Mouse (Mus musculus) heart, postnatal 4 days (tissue): ENCODE results near the gene Tmem132c. TPM values are rescaled to one million over a fixed set of nuclear protein-coding genes. Genes with fewer than 3 reads are reported as not detected.

ENCODE experiments used
- DNase-seq: peaks from one replicate; pipeline ENCODE4 v3.0.0; 2021
- total RNA-seq, 2 experiments: library from RNA; stranded (reverse); gene quantifications; 2 replicates each; pipeline ENCODE4 v1.2.3; 2021

The Tmem132c gene
- under 1 TPM; 0.47 to 0.52 TPM for total RNA-seq

DNA sequence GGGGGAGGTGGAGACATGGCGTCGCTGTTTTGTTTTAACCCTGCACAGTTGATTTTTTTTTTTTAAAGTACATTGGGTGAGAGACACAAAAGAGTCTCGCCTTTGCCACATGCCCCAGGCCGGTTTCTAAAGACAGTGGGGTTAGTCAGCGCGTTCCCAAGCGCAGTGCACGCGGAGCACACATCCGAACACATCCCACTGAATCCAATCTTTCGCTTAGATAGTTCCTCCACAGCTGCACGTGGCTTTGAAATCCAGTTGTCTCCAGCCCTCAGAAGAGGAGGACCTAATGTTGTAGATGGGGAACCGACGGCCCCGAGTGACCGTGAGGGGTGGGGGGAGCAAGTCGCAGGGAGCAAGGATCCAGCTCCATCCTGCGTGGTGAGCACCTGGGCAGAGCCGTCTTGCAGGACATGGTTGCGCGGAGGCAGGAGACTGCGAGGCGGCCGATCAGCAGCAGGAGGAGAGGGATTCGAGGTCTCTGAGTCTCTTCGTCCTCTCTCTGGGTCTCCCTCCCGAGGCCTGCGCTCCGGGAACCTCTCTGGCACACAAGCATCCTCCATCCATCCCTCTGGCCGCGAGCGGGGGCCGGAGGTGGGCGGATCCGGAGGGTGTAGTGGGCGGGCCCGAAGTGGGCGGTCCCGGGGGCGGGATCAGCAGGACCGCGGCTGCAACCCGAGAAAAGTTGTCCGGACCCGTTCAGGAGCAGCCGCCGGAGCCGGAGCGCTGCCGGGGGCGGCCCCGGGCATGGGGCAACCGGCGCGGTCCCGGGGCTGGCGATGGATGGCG, at the start of gene Tmem132c:
Tmem132c (plus strand) TSS at position 673 of the 789 bp plus-strand sequence.
- DNase-seq = peak; percentile 73

DNA sequence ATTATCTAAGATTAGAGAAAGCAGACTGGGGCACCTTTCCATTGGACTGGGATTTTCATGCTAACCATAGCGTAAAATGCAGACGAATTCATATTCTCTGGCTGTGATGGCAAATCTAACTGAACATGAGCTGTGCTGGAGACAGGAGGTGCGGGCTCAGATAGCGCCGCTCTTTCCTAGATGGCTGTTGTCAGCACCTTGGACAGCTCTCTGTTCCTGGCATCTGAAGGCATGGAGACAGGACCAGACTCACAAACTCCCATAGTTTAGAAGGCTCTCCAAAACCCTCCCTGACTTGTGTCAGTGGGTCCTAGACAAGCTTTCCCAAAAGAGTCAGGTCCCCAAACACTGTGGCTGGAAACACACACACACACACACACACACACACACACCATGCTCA, 49.7 kb upstream of the Tmem132c start:
- DNase-seq = peak; percentile 69

DNA sequence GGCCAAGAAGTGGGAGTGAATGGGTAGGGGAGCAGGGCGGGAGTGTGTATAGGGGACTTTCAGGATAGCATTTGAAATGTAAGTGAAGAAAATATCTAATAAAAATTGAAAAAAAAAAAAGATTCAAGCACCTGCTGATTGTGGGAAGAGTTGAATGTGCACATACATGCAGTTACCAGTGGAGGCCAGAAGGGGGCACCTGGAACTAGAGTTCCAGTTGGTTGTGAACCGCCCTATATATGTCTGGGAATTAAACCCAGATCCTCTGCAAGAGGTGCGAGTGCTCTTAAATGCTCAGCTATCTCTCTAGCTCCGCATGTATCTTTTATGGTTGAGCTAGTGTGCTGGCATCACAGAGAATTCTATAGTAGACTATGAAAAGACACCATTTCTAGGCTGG, 42.8 kb upstream of the Tmem132c start:
- DNase-seq = no peak

DNA sequence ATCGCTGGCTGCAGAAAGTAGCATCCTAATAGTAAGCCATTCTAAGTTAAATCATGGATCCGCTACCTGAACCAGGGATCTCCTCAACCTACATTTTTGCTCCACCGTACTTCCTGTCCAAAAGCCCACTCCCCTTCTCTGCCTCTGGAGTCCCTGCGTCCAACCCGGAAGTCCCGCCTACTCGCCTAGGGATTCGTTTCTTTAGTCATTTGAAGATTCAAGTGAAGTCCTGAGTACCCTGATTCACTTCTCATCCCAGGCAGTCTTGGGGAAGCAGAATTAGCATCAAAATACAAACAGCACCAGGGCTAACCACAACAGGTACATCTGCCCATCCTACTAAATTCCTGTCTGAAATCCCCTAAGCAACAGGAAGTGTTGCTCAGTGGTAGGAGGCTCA, 36.7 kb upstream of the Tmem132c start:
- no peak for DNase-seq

DNA sequence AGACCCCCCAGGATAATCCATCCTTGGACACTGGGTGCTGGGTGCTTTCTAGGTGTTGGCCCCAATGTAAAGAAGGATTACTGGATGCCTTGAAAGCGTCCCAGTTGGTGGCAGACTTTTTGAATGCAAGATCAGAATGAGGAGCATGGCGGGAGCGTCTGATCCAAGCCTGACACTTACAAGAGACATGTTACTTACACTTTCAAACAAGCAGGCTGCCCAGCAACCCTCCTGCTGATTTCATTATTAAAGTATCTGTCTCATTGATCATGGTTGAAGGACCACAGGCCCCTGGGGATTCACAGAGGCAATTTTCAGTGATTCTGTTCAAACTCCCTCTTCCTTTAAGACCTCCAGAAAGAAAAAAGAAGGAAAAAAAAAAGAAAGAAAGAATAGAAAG, 25.2 kb upstream of the Tmem132c start:
- no peak for DNase-seq

DNA sequence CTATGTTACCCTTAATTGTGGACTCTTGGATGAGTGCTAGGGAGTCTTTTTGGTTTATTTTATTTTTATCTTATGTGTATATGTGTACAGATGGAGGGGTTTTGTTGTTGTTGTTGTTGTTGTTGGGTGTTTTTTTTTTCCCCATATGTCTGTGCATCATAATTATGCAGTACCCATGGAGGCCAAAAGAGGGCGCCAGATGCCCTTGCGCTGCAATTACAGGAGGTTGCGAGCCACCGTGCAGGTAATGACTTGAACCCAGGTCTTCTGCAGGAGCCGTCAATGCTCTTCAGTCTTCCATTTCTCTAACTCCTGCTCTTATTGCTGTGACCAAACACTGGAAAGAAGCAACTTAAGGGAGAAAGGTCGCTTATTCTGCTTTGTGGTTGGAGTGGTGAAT, 23.9 kb upstream of the Tmem132c start:
- no peak for DNase-seq

DNA sequence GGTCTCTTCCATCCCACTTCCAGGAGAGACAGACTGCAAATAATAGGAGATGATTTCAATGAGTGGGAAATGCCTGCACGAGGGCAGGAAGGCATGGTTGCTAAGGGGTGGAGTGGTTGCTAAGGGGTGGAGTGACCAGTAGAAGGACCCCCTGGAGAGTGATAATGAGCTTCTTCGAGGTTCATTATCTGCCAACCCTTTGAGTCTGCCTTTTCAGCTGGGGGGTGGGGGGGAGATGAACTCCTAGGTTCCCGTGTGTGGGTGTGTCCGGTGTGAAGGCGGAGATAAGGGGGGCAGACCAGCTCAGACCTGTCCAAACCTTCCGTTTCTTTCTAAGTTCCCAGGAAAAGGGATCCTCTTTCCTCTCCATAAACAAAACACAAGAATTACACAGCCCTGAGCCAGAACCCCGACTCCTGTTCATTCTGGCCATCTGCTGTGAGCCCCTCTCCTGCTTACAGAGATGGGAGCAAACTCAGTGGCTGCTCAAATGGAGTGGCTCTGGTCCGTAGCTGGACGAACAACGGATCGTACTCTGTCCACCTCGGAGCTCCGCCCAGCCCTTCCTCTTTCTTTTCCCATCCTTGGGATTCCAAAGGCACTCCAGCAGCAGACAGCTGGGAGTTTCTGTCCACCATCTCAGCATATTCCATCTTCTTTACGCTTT, 13.5 kb upstream of the Tmem132c start:
- no peak for DNase-seq

DNA sequence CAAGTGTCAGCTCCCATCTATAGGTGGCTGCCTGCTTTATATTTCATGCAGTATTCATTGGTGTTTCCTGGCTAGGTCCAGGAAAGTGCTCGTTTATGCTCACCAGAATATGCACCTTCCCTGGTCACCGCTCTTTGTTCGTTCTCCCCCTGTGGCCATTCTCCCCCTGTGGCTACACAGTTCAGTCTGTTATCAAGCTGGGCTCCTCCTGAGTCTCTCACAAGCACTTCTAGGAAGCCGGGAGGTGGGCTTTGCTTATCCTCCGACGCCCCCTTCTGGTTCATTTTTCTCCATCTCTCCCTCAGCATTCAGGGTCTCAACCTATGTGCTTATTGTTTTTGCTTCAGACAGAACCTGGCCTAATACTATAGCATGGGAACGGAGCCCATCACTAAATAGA, 6.9 kb upstream of the Tmem132c start:
- no peak for DNase-seq

DNA sequence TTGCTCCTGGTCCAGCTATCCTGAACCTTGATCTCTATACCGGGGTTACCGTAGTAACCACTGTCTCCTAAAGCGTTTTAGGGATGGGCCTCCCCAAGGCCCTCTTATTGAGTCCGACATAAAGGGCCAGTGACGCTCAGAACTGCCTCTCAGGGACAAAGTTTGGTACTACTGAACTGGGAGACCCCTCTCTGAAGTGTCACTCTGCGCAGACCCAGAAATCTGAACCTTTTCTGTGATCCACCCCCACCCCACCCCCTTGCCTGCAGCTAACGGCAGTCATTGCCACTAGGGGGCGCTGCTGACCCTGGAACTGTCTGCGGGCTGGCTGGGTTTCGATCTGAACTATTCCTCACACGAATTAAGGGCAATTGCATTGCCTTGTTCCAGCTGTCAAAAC, 6.4 kb upstream of the Tmem132c start:
- peak; percentile 82 for DNase-seq

DNA sequence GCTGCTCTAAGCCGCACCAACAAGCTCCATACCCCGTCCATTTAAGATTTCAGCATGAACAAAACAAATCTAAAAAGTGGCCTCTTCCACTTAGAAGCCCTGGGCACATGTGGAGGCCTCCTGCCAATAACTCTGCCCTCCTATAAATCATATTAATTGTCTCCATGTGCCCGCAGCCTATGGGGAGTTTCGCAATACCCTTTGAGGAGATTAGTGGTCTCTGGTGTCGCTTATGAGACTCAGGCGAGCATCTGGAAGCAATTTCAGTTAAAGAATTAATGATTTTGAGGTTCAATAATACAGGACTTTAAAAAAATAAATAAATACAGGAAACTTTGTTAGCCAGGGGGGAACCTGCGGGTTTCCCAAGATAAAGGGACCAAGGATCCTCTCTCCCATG, 1.9 kb upstream of the Tmem132c start:
- DNase-seq = no peak

DNA sequence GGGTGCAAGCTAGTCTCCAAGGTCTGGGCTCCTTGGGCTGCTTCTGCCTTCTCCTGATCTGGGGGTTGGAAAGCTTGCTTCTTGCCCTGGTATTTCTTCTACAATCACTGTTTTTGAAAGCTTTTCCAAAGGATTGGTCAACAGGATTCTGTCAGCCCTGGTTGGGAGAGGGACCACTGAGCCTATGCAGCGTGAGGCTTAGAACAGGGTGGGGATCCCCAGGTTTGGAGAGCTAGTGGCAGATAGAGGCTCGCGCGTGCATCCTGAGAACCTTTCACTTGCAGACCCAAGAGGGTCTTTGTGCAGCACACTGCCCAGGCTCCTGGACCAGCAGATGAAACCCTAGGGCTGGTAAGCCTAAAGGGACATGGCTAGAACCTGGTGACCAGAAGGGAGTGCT, 962 bp upstream of the Tmem132c start:
- no peak for DNase-seq

DNA sequence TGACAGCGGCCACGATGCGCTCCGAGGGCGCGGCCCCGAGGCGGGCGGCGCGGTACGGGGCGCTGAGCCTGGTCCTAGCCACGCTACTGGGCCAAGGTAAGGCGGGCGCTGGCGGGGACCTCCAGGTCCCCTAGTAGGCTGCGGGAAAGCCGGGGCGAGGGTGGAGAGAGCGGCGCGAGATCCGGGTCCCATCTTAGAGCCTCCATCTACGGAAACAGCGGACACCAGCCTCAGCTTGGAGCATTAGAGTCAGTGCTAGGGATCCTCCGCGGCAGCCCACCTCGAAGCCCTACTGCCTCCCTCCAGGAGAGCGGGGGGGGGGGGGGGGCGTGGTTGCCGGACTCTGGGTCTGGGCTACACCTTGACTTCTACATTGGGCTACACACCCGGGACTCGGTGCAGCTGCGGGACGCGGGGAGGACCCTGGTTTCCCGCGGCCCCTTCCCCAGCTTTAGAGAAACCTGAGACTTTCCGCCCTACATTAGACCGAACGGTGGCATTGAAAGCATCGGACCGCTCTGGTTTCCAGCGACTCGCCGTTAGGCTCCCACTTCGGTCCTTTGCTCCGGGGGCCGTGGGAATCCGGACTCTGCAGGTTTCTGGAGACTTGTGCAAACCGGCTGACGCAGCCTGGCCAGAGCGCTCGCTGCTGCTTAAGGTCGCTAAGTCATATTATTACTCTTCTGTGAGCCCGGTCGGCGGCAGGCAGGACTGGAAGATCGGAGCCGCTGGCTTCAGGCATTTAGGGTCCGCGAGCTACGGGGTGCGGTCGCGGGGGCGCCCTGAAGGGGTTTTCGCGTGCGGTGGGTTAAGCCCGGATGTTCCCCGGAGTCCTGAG, 536 bp downstream of the Tmem132c start:
- no peak for DNase-seq

DNA sequence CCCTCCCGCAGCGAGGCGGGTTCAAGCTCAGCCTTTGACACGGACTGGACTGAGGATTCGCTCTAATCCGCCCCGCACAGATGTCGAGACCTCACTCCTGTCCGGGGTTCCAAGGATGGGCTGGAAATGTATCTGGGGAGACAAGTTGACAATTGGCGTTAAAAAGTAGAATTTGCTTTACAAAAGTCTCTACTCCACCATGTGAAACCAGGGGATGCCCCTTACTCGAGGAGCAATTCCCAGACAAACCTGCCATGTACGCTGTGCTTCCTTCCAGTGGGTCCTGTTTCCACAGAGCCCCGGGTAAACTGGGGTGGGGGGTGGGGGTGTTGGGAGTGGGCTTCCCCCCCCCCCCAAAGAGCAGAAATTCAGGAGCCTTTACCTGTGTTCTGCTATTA, 1.2 kb downstream of the Tmem132c start:
- no peak for DNase-seq

DNA sequence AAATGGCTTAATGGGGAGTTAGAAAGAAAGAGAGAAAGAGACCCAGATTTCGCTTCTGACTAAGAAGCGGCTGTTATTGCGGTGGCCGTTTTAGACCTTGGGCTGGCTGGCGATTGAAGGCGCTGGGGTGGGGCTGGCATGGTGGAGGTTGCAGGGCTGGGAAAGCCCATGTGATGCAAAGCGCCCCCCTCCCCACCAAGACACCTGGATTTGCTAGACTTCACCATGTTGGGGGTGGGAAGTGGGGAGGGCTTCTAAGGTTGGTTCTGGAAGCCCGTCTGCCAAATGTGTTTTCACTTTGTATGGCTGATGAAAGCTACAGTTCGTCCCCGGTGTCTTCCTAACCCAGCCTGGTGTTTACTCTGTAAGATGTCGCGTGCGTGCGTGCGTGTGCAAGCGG, 1.6 kb downstream of the Tmem132c start:
- DNase-seq = no peak

DNA sequence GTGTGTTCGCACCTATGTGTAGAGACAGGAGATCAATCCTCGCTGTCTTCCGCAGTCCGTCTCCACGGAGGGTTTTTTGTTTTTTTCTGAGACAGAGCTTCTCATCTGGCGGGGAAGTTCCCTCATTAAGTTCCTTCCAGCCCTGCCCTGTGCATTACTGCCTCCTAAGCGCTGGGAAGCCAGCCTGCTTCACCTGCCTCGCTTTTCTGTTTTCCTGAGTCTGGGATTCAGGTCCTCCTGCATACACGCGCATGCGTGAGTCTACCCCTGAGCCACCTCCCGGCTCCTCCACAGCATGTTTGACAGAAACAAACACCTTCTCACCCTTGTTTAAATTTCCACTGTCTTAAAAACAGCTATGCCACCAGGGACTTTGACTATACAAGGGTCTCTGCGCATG, 2.0 kb downstream of the Tmem132c start:
- DNase-seq = no peak

DNA sequence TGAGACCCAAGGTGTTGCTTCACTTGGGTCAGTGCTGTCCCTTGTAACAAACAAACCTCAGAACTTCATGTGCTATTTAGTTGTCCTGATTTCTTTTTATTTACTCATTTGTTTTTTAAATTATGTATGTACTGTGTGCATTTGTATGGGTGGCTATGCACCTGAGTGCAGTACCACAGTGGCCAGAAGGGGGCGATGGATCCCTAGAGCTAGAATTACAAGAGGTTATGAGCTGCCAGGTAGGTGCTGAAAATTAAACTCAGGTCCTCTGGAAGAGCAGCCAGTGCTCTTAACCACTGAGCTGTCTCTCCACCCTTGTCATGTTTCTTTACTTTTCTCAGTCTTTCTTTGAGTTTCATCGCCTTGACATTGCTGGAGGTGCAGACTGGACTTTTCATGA, 11.7 kb downstream of the Tmem132c start:
- no peak for DNase-seq

DNA sequence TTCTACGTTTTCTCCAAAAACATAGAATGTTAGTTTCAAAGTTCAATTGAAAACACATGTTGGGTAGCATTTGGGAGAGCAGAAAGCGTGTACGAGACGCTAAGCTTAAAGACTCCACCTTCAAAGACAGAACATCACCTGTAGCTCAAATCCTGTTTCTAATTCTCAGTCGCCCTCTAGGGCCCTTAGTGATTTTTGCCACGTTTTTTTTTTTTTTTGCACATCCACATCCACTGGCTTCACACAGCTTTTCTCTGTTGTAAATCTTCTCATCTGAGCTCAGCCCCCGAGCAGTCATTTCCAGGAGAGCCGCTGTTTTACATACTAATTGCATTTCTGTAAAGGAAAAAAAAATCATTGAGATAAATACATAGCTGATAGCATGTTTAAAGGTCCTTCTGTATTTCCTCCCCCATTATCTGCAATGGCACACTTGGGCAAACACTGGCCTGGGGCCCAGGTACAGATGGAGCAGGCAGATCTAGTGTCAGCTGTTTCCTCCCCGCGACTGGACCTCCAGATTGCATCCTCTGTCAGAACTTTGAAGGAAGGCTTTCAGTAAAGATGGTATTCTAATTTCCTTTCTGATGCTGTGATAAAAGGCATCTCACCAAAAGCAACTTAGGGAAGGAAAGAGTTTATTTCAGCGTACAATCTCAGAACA, 15.5 kb downstream of the Tmem132c start:
- no peak for DNase-seq

DNA sequence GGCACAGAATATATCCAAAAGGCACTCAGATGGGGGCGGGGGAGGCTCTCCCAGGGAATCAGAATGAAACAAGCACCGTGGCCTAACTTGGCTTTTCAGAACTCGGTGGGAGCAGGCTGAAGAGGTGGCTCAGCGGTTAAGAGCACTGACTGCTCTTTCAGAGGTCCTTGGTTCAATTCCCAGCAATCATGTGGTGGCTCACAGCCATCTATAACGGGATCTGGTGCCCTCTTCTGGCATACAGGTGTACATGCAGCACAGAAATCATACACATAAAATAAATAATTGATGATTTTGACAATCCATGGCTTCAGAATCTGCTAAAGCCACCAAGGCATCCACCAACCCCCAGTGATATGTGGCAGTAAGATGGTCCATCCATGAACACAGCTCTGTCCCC, 20.5 kb downstream of the Tmem132c start:
- DNase-seq = no peak

DNA sequence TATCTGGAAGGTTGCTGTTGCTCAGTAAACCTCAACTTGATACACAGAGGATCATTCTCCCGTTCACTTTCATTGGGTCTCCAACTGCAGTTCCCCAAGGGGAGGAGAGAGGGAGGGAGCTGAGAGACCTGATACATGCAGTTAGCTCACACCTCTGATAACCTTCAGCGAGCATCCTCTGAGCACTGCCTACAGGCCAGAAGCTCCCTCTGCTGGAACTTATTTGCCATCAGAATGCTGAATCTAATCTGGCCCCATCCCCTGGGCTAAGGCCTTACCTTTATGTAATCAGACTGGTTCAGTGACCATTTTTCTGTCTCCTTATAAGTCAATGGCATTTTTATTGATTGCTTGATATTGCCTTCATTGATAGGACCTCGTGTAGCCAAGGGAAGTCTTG, 29.5 kb downstream of the Tmem132c start:
- DNase-seq = no peak

DNA sequence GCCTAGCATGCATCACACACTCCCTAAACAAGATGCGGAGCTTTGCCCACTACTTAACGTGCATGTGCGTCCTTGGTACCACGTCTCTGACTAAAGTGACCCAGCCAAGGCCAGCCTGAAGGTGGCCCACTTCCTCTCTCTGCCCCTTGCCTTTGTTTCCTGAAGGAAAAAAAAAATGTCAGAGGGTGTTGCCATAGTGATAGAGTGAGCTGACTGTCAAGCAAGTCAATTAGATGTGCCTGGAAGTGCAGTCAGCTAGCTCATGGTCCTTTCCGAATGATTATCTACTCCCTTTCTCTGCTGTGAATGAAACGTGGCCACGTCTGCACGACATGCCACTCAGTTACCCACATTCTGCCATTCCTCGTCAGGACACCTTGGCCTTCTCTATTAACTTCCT, 37.9 kb downstream of the Tmem132c start:
- DNase-seq = no peak

DNA sequence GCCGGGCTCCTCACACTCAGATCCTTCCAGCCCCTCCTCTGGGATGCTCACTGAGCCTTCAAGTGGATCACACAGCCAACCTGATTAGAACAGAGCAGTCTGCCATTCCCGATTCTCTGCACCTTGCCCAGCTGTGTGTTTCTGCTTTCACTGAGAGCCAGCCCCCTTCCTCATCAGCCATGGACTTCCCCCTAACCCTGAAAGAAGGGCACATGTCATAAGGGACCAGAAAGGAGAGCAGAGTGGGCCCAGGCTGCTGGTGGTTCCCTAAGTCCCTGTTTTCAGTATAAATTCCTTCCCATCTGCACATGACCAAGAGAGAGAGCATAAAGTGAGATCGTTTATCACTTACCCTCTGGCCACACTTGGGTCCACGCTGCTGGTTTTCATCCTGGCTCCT, 39.6 kb downstream of the Tmem132c start:
- no peak for DNase-seq

DNA sequence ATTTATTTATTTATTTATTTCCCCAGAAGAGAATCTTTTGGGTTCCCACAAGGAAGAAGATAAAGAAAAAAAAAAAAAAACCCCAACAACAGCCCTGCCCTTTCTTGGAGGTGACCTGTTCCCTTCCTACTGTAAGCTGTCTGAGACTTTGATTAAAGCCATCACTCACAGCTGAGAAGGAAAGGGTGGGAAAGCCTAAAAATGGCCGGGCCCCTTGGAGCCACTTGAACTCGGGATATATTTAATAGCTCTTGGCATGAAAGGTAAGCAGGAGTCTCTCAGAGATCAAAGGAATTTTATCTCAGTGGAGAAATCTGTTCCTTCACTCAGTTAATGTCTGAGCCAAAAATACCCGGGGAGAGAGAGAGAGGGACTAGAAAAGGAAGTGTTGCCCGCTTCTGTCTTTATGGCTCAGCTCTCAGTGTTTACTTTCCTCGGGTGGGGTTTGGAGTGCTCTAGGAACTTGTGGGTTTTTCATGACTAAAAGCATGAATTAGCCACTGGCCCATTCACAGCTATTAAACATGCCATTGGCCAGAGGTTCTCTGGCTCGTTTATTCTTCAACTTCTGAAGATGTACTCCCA, 41.0 kb downstream of the Tmem132c start:
- no peak for DNase-seq

DNA sequence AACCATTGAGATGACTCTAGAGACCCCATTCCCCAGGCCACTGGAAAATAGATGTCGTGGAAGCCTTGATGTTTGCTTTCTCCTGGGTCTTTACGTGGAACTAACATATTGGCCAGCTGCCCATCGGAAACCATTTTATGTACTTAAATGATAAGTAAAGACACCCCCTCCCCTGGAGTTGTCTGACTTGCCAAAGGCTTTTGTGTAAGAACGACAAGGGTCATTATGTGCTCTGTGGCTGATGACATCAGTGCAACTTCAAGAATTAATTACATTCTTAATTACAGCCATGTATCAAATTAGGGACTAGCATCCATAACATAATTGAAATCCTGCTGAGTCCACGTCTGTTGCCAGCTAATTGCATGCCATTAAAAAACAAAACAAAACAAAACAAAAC, 45.3 kb downstream of the Tmem132c start:
- DNase-seq = no peak
